Mouse (Mus musculus) ES-E14 (cell line): ENCODE measurements around the gene Lcn4.

Experiments used
- HCFC1 ChIP-seq: IDR thresholded peaks from 2 replicates; pipeline ENCODE4 v1.6.1; 2012; ENCODE audit warnings: low read length, inconsistent platforms, borderline replicate concordance; ENCODE audit not compliant: insufficient read depth
- MAFK ChIP-seq: IDR thresholded peaks from 2 replicates; pipeline ENCODE4 v1.6.1; 2014; ENCODE audit warnings: mild to moderate bottlenecking, low read depth, low read length, inconsistent platforms; ENCODE audit not compliant: insufficient read depth
- ZC3H11A ChIP-seq: IDR thresholded peaks from 2 replicates; pipeline ENCODE4 v1.6.1; 2012; ENCODE audit warnings: low read depth, mild to moderate bottlenecking, inconsistent platforms, low read length, borderline replicate concordance
- ZNF384 ChIP-seq: IDR thresholded peaks from 2 replicates; pipeline ENCODE4 v1.6.1; 2012; ENCODE audit warnings: low read depth, low read length, inconsistent platforms

DNA sequence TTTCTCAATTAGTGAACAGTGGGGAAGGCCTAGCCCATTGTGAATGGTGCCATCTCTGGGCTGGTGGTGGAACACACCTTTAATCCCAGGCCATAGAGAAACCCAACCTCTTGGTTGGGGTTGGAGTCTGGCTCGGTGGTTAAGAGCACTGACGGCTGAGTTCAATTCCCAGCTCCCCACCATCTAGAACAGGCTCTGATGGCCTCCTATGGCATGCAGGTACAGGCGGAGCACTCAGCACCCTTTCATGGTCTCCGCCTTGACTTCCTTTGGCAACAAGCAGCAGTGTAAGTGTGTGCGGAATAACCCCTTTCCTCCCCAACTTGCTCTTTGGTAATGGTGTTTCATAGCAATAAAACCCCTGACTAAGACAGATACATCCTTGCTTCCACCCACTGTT, 32.5 kb downstream of the Lcn4 start:
- TF ChIP-seq MAFK = no peak
- TF ChIP-seq ZNF384 = no peak
- TF ChIP-seq HCFC1 = no peak
- TF ChIP-seq ZC3H11A = no peak
